Mouse (Mus musculus) left cerebral cortex, adult 8-10 months (tissue): ENCODE data around the gene Ppm1f. TPM values are rescaled to one million over a fixed set of nuclear protein-coding genes. Genes with fewer than 3 reads are reported as not detected.
"Not testable (repeated sequence)": the region's sequence is repeated elsewhere in the genome, so short reads cannot be mapped to it uniquely, and the experiment has no call there.

Experiments
- DNase-seq, 2 experiments: peaks; one replicate each; pipeline ENCODE4 v3.0.0; 2022; ENCODE audit warnings: low spot score in 2 of 2
- total RNA-seq, 4 experiments: library from RNA; stranded (reverse); gene quantifications; 2 replicates each; pipeline ENCODE4 v1.2.4; 2022

Gene Ppm1f
- total RNA-seq: 10 to 100 TPM; 43.4 to 54.8 (median 49.7) TPM

GRCm38 (mm10) chr16:16896382-16897055, at the start of gene Ppm1f:
Ppm1f (plus strand) TSS chr16:16896469.
- peak; percentile 89 for DNase-seq

- DNase-seq: no peak
Observed at GRCm38 (mm10) chr16:16849196-16849595, 47.1 kb upstream of the Ppm1f start.

- DNase-seq: no peak
Observed at GRCm38 (mm10) chr16:16852411-16852810, 43.9 kb upstream of the Ppm1f start.

GRCm38 (mm10) chr16:16854836-16855235, 41.4 kb upstream of the Ppm1f start:
- no peak for DNase-seq

GRCm38 (mm10) chr16:16855541-16855940, 40.7 kb upstream of the Ppm1f start:
- no peak for DNase-seq

GRCm38 (mm10) chr16:16856054-16856453, 40.2 kb upstream of the Ppm1f start:
- DNase-seq: not testable (repeated sequence)

- no peak for DNase-seq
Observed at GRCm38 (mm10) chr16:16856731-16857476, 39.4 kb upstream of the Ppm1f start.

- DNase-seq: no peak
Observed at GRCm38 (mm10) chr16:16862288-16862687, 34.0 kb upstream of the Ppm1f start.

GRCm38 (mm10) chr16:16863978-16864377, 32.3 kb upstream of the Ppm1f start, which contains the start of gene Igll1:
Igll1 (minus strand) TSS chr16:16863985.
- no peak for DNase-seq

GRCm38 (mm10) chr16:16865217-16865616, 31.1 kb upstream of the Ppm1f start:
- peak in 1 of 2 experiments; percentile 2 for DNase-seq

- peak in 1 of 2 experiments; percentile 4 for DNase-seq
Observed at GRCm38 (mm10) chr16:16865696-16866561, 30.3 kb upstream of the Ppm1f start.

GRCm38 (mm10) chr16:16870241-16870616, 26.0 kb upstream of the Ppm1f start:
- DNase-seq: no peak

- DNase-seq: peak; percentile 80 to 88
Observed at GRCm38 (mm10) chr16:16870617-16871331, 25.5 kb upstream of the Ppm1f start, which contains the start of the genes Top3b and Vpreb1. Top3b (plus strand) TSS chr16:16870736. Vpreb1 (minus strand) TSS chr16:16870843.

GRCm38 (mm10) chr16:16879025-16879424, 17.2 kb upstream of the Ppm1f start:
- DNase-seq: no peak

GRCm38 (mm10) chr16:16888341-16888740, 7.9 kb upstream of the Ppm1f start:
- DNase-seq: no peak

- no peak for DNase-seq
Observed at GRCm38 (mm10) chr16:16892366-16892765, 3.9 kb upstream of the Ppm1f start.

GRCm38 (mm10) chr16:16896015-16896381, 271 bp upstream of the Ppm1f start:
- no peak for DNase-seq

GRCm38 (mm10) chr16:16897056-16897584, 851 bp downstream of the Ppm1f start:
- no peak for DNase-seq

- no peak for DNase-seq
Observed at GRCm38 (mm10) chr16:16902329-16902728, 6.1 kb downstream of the Ppm1f start.

- DNase-seq: no peak
Observed at GRCm38 (mm10) chr16:16903188-16903587, 6.9 kb downstream of the Ppm1f start.

- DNase-seq: no peak
Observed at GRCm38 (mm10) chr16:16907799-16908198, 11.5 kb downstream of the Ppm1f start.
